Mouse (Mus musculus): ENCODE results near the gene Irf2bpl. TPM values are rescaled to one million over a fixed set of nuclear protein-coding genes. Genes with fewer than 3 reads are reported as not detected.

Irf2bpl gene
- total RNA-seq, 2 experiments from 2014 or later = 69.8 to 70.2 TPM

GRCm38 (mm10) chr12:86888130-86889069 is 3.8 kb upstream of the Irf2bpl start:
- peak; percentile 55 for TF ChIP-seq CTCF (conservative IDR thresholded peaks at IDR 0.05)
- Histone ChIP-seq H3K4me3 (peak overlapping the region; percentile 50), H3K27ac (peak overlapping the region; percentile 96)
- peak; percentile 68 to 82 for DNase-seq (ENCODE audit: low spot score in 2 of 2)

GRCm38 (mm10) chr12:86887381-86888129 is 3.0 kb upstream of the Irf2bpl start:
- no peak for DNase-seq (ENCODE audit: low spot score in 2 of 2)
- peak overlapping the region; percentile 96 for H3K27ac ChIP-seq
- TF ChIP-seq CTCF (conservative IDR thresholded peaks at IDR 0.05) = no peak
- H3K4me3 ChIP-seq = peak overlapping the region; percentile 50; the same call in 1 of the 2 replicates

GRCm38 (mm10) chr12:86886446-86886965 is 1.9 kb upstream of the Irf2bpl start:
- peak overlapping the region; percentile 18; the same call in 1 of the 2 replicates for H3K27ac ChIP-seq
- no peak for TF ChIP-seq CTCF (conservative IDR thresholded peaks at IDR 0.05)
- no peak overlapping the region for H3K4me3 ChIP-seq
- DNase-seq (ENCODE audit: low spot score in 2 of 2) = no peak

DNA sequence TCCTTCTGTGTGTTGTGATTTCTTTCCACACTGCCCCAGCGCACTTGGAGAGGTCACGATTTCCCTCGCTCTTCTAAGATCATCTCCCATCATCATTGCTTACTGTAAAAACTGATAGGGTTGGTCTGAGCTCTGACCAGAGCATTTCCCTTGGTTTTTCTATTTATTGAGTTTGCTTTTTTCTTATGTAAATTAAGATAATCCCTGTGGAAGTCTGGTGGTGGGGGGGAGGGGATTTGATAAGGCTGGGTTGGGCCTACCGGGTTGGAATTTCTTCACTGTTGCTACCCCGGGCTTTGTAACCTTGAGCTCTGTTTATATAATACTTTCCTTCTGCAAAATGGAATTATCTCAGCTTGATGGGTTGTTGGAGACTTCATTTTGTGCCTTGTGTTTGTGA is 1.1 kb upstream of the Irf2bpl start:
- DNase-seq (ENCODE audit: low spot score in 2 of 2) = no peak
- Histone ChIP-seq H3K27ac (peak overlapping the region; percentile 100; the same call in 1 of the 2 replicates), H3K4me3 (no peak overlapping the region)
- no peak for TF ChIP-seq CTCF (conservative IDR thresholded peaks at IDR 0.05)

GRCm38 (mm10) chr12:86885336-86885735 is 738 bp upstream of the Irf2bpl start:
- Histone ChIP-seq H3K27ac (peak overlapping the region; percentile 100), H3K4me3 (peak overlapping the region; percentile 80)
- no peak for DNase-seq (ENCODE audit: low spot score in 2 of 2)
- no peak for TF ChIP-seq CTCF (conservative IDR thresholded peaks at IDR 0.05)

- Histone ChIP-seq H3K4me3 (peak overlapping the region; percentile 80), H3K27ac (peak overlapping the region; percentile 100)
- peak in 1 of 2 experiments; percentile 62 for DNase-seq (ENCODE audit: low spot score in 2 of 2)
- TF ChIP-seq CTCF (conservative IDR thresholded peaks at IDR 0.05) = peak; percentile 55
These were observed 1.1 kb downstream of the Irf2bpl start for GRCm38 (mm10) chr12:86883280-86884196.

DNA sequence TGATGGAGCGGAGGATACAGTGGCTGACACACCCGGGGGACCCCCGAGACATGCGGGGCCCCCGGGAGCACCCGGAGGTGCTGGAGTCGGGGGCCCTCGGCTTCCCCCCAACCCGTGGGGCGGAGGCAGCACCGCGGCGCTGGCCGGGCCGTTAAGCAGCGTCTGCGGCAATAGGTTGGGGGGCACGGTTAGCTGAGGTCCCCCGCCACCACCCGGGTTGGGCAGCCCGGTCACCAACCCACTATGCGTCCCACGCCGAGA is 1.6 kb downstream of the Irf2bpl start:
- DNase-seq (ENCODE audit: low spot score in 2 of 2) = no peak
- TF ChIP-seq CTCF (conservative IDR thresholded peaks at IDR 0.05) = no peak
- peak overlapping the region; percentile 100 for H3K27ac ChIP-seq
- H3K4me3 ChIP-seq = peak overlapping the region; percentile 80

- no peak for TF ChIP-seq CTCF (conservative IDR thresholded peaks at IDR 0.05)
- DNase-seq (ENCODE audit: low spot score in 2 of 2) = peak in 1 of 2 experiments; percentile 76
- Histone ChIP-seq H3K27ac (peak overlapping the region; percentile 100), H3K4me3 (peak overlapping the region; percentile 80)
These were observed 2.1 kb downstream of the Irf2bpl start for GRCm38 (mm10) chr12:86882279-86883018.

- Histone ChIP-seq H3K27ac (peak overlapping the region; percentile 100), H3K4me3 (peak overlapping the region; percentile 80)
- TF ChIP-seq CTCF (conservative IDR thresholded peaks at IDR 0.05) = peak; percentile 21; the same call in 1 of the 2 replicates
- no peak for DNase-seq (ENCODE audit: low spot score in 2 of 2)
These were observed 2.8 kb downstream of the Irf2bpl start for GRCm38 (mm10) chr12:86881809-86882278.

DNA sequence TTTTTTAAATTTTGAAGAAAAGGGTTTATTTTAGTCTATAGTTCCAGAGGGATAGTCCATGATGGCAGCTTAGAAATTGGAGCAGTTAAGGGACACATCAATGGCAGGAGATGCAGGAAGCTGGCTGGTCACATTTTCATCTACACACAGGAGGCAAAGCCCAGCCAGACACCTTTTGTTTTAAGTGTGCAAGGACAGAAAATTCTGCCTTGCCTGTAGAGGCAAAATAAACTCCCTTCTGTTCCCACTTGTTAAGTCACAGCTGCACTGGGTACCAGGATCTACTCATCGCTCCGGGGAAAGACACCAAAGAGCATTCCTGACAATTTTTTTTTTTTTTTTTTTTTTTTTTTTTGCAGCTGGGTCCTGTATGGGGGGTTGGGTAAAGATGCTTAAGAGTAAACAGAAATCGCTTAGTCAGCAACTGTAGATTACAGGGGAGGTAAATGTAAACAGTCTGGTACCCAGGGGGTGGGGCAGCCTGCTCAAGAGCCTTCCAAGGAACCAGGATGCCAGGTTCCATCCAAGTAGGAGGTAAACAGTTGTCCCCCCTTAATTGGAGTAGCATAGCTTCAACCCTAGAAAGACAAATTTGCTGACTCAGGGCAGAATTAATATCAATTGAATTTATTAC is 4.4 kb downstream of the Irf2bpl start:
- TF ChIP-seq CTCF (conservative IDR thresholded peaks at IDR 0.05) = no peak
- peak overlapping the region; percentile 100 for H3K27ac ChIP-seq
- DNase-seq (ENCODE audit: low spot score in 2 of 2) = no peak
- H3K4me3 ChIP-seq = peak overlapping the region; percentile 80
